19 mouse cellular contexts compared by ENCODE assay signal in the genomic region with DNA sequence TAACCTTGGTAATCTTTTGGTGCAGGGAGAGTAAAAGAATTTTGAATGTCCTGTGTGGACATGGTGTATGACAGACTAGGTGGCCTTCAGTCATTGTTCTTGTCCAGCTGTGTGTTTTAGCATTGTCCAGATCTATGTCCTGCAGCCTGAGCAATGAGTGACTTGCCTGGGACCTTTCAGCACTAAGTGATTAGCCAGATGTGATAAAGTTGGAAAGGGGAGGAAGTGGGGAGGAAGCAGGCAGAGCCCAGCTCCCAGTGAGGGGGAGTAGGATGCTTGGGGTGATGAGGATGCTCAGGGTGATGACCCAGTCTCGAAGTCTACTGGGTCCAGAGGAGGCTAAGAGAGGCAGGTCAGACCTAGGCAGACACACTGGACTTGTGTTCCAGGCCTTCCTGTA. TPM values are rescaled to one million over a fixed set of nuclear protein-coding genes. Genes with fewer than 3 reads are reported as not detected.
"Had no signal": no experiment of that assay in that cellular context is flagged by ENCODE, and none has a peak within 500 bp of the region (broad histone marks: within the 10 kb centered on the region; RNA-seq: fewer than 3 reads in every experiment).

No protein-coding gene starts in this region.

- H3K4me2 ChIP-seq: kidney, embryonic 15.5 days; limb, embryonic 13.5 days; midbrain, embryonic 13.5 days had no signal

- H3K27ac ChIP-seq: kidney, embryonic 15.5 days; layer of hippocampus, adult 2 months; limb, embryonic 13.5 days; liver, embryonic 14.5 days; midbrain, embryonic 13.5 days had no signal

- DNase-seq: left cerebral cortex, postnatal 4 days; lung, adult 2 months; lung, postnatal 36 days; right cerebral cortex, adult 18-20 months; right cerebral cortex, postnatal 25 days; thymus, postnatal 36 days had no signal

- H3K27me3 ChIP-seq: kidney, embryonic 15.5 days; limb, embryonic 13.5 days; midbrain, embryonic 13.5 days had no signal

- H3K4me3 ChIP-seq: kidney, embryonic 15.5 days; layer of hippocampus, adult 2 months; limb, embryonic 13.5 days; midbrain, embryonic 13.5 days had no signal

- H3K9me3 ChIP-seq: kidney, embryonic 15.5 days; limb, embryonic 13.5 days; midbrain, embryonic 13.5 days had no signal

- ATAC-seq: lung, postnatal 0 days; midbrain, embryonic 13.5 days had no signal

- H3K9ac ChIP-seq: kidney, embryonic 15.5 days; limb, embryonic 13.5 days; liver, embryonic 14.5 days; midbrain, embryonic 13.5 days had no signal

RNA-seq across cellular contexts. Expression of a gene that starts 8.3 kb away (rescaled TPM):
- total RNA-seq: layer of hippocampus, adult 2 months; layer of hippocampus, postnatal 10 days; left cerebral cortex, adult 18-20 months; left cerebral cortex, postnatal 10 days; left cerebral cortex, postnatal 4 days; megakaryocyte progenitor cell, adult 5-6 weeks; midbrain, postnatal 0 days had no signal
- polyA plus RNA-seq: lung, adult 2 months; small intestine, adult 2 months had no signal

RNA-seq across cellular contexts. Expression of a gene that starts 54.2 kb away (rescaled TPM):
- total RNA-seq: layer of hippocampus, adult 2 months; left cerebral cortex, adult 18-20 months; left cerebral cortex, postnatal 10 days; megakaryocyte progenitor cell, adult 5-6 weeks; midbrain, postnatal 0 days had no signal
- polyA plus RNA-seq: kidney, embryonic 15.5 days; limb, embryonic 13.5 days; liver, embryonic 14.5 days; lung, adult 2 months; lung, postnatal 0 days; small intestine, adult 2 months; stomach, embryonic 16.5 days had no signal
